ENCODE assay signal across 8 mouse cellular contexts in the genomic region with DNA sequence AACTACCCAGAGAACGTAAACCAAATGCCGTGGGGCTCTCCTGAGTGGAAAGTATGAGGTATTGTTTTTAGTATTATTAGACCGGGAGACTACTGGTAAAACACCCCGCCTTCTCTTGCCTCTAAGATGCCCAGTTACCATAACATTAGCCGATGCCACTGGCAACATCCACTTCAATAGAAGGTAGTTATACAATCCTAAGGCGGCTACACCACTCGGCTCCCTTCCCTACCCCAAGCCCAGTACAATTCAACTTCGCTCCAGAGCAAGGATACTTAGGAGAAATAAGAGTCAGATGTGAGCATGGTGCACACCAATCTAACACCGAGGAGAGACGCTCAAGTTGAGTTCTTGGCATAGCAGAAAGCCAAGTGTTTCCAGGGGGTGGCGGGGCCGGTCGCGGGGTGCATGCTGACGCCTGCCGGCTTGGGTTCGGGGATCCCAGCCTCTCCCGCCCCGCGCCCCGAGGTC. TPM values are rescaled to one million over a fixed set of nuclear protein-coding genes. Genes with fewer than 3 reads are reported as not detected.
DNase-seq lines count a peak whose midpoint lies in the region; ATAC-seq and TF ChIP-seq lines count a peak whose summit lies in the region.

No protein-coding gene starts in this region.

- TF ChIP-seq EP300 in heart, postnatal 0 days (IDR thresholded peaks at IDR 0.05; ENCODE audit: low read depth) = no peak

- DNase-seq in neural tube, embryonic 11.5 days (ENCODE audit: low spot score) = no peak
- DNase-seq in neural tube, embryonic 10.5 days (ENCODE audit: extremely low spot score, low spot score) = no peak
- peak; percentile 53 for DNase-seq in brain, adult 2 months (ENCODE audit: low read depth, low spot score)
- peak; percentile 11 for DNase-seq in heart, postnatal 0 days (ENCODE audit: low spot score)
- DNase-seq in lung, embryonic 14.5 days = peak; percentile 40
- DNase-seq in ovary, postnatal 36 days (ENCODE audit: low spot score) = no peak
- no peak for DNase-seq in urinary bladder, postnatal 4 days (ENCODE audit: low spot score in 2 of 2)
- no peak for DNase-seq in urinary bladder, postnatal 10 days (ENCODE audit: low spot score)

- peaks cover 14% of the 10 kb centered on the region for H3K27me3 ChIP-seq in neural tube, embryonic 11.5 days (ENCODE audit: control insufficient read depth, insufficient read depth, low read length)
- peaks cover 37% of the 10 kb centered on the region for H3K27me3 ChIP-seq in heart, postnatal 0 days (ENCODE audit: control insufficient read depth, insufficient read depth, low read length)
- peaks cover 27% of the 10 kb centered on the region for H3K27me3 ChIP-seq in lung, embryonic 14.5 days (ENCODE audit: insufficient read depth, low read length)

- H3K36me3 ChIP-seq in neural tube, embryonic 11.5 days (ENCODE audit: control insufficient read depth, insufficient read depth, low read length) = no peaks in the 10 kb centered on the region
- H3K36me3 ChIP-seq in heart, postnatal 0 days (replicated peaks; ENCODE audit: control insufficient read depth, insufficient read depth, low read length) = no peaks in the 10 kb centered on the region
- H3K36me3 ChIP-seq in lung, embryonic 14.5 days (ENCODE audit: insufficient read depth) = no peaks in the 10 kb centered on the region

- peaks cover 7% of the 10 kb centered on the region; the same call in 1 of the 2 replicates for H3K4me1 ChIP-seq in neural tube, embryonic 11.5 days (ENCODE audit: control insufficient read depth, insufficient read depth, low read length)
- peaks cover 16% of the 10 kb centered on the region; the same call in 1 of the 2 replicates for H3K4me1 ChIP-seq in heart, postnatal 0 days (ENCODE audit: control insufficient read depth, insufficient read depth)
- H3K4me1 ChIP-seq in lung, embryonic 14.5 days (ENCODE audit: insufficient read depth) = 0 out of 2 replicates have a peak, but pooled peaks cover 7% of the 10 kb centered on the region

- H3K9me3 ChIP-seq in neural tube, embryonic 11.5 days (ENCODE audit: control insufficient read depth, low read length) = no peaks in the 10 kb centered on the region
- H3K9me3 ChIP-seq in heart, postnatal 0 days (replicated peaks; ENCODE audit: control insufficient read depth, low read length) = no peaks in the 10 kb centered on the region
- H3K9me3 ChIP-seq in lung, embryonic 14.5 days (ENCODE audit: low read depth, low read length) = no peaks in the 10 kb centered on the region

- no peak overlapping the region for H3K27ac ChIP-seq in neural tube, embryonic 11.5 days (ENCODE audit: low read depth, low read length)
- H3K27ac ChIP-seq in heart, postnatal 0 days (ENCODE audit: low read depth) = no peak overlapping the region
- H3K27ac ChIP-seq in lung, embryonic 14.5 days (ENCODE audit: low read depth) = peak overlapping the region; percentile 48; the same call in 1 of the 2 replicates

- peak overlapping the region; percentile 70 for H3K9ac ChIP-seq in neural tube, embryonic 11.5 days (ENCODE audit: low read length)
- peak overlapping the region; percentile 47; the same call in 1 of the 2 replicates for H3K9ac ChIP-seq in heart, postnatal 0 days (replicated peaks; ENCODE audit: low read depth, low read length)
- peak overlapping the region; percentile 71 for H3K9ac ChIP-seq in lung, embryonic 14.5 days

- no peak for ATAC-seq in neural tube, embryonic 11.5 days (ENCODE audit: insufficient read depth, low FRiP score, low TSS enrichment)
- ATAC-seq in heart, postnatal 0 days (ENCODE audit: insufficient read depth, low read depth) = 0 out of 2 replicates have a peak, but pooled peaks have one; percentile 12
- peak; percentile 53 for ATAC-seq in lung, embryonic 14.5 days (ENCODE audit: insufficient read depth)

- WGBS in neural tube, embryonic 11.5 days = 2% methylated on average over 17 of the region's 21 CpGs
- 5% methylated on average over 21 of the region's 21 CpGs for WGBS in heart, postnatal 0 days
- whole genome bisulfite sequencing in lung, embryonic 14.5 days = 2% methylated on average over 21 of the region's 21 CpGs

- peak overlapping the region; percentile 71 for H3K4me3 ChIP-seq in neural tube, embryonic 11.5 days (ENCODE audit: low read depth, low read length)
- H3K4me3 ChIP-seq in heart, postnatal 0 days (ENCODE audit: low read depth, low read length) = peak overlapping the region; percentile 64
- peak overlapping the region; percentile 67 for H3K4me3 ChIP-seq in lung, embryonic 14.5 days (ENCODE audit: low read depth, low read length)

- H3K4me2 ChIP-seq in neural tube, embryonic 11.5 days (ENCODE audit: low read depth) = peak overlapping the region; percentile 87
- H3K4me2 ChIP-seq in heart, postnatal 0 days (ENCODE audit: low read depth, low read length) = peak overlapping the region; percentile 96
- H3K4me2 ChIP-seq in lung, embryonic 14.5 days = peak overlapping the region; percentile 88

- TF ChIP-seq CTCF in heart, postnatal 0 days (IDR thresholded peaks at IDR 0.05; ENCODE audit: low read depth) = no peak
- TF ChIP-seq CTCF in lung, embryonic 14.5 days (IDR thresholded peaks at IDR 0.05; ENCODE audit: low read depth) = no peak

RNA-seq across cellular contexts. Expression of a gene that starts 1.3 kb away (rescaled TPM):
- 12.3 and 13.1 TPM in 2 replicates for polyA plus RNA-seq in neural tube, embryonic 11.5 days (2014; fragmentation: Nextera tagmentation; extraction: Ambion mirVana)
- 1.3 and 8.2 TPM in 2 replicates for total RNA-seq in heart, postnatal 0 days (2014; rRNA removed; ENCODE audit: low replicate concordance)
- polyA plus RNA-seq in heart, postnatal 0 days (2015; fragmentation: Nextera tagmentation; extraction: Ambion mirVana) = 1.4 and 2.4 TPM in 2 replicates
- polyA plus RNA-seq in lung, embryonic 14.5 days (2014; fragmentation: Nextera tagmentation; extraction: Ambion mirVana) = 15.7 and 17.7 TPM in 2 replicates

Comparison
In these comparisons a context has a peak if more than half of its experiments do, and no peak if none do; other contexts are left out.
1. DNase-seq: peak in brain, adult 2 months (single experiment), heart, postnatal 0 days (single experiment) and lung, embryonic 14.5 days (single experiment); none in neural tube, embryonic 11.5 days (single experiment), neural tube, embryonic 10.5 days (single experiment), ovary, postnatal 36 days (single experiment), urinary bladder, postnatal 4 days (0 of 2) and urinary bladder, postnatal 10 days (single experiment).
2. Peak in every context shown above with its lines, with median percentiles within 50 percentile points of each other: H3K4me2 ChIP-seq, H3K4me3 ChIP-seq and H3K9ac ChIP-seq.